Mouse (Mus musculus) midbrain, embryonic 10.5 days (tissue): ENCODE measurements around the gene Zswim9. TPM values are rescaled to one million over a fixed set of nuclear protein-coding genes. Genes with fewer than 3 reads are reported as not detected.
A peak's percentile ranks its signal among the peaks of the same experiment; 100 is the strongest.
"Not testable (repeated sequence)": the region's sequence is repeated elsewhere in the genome, so short reads cannot be mapped to it uniquely, and the experiment has no call there.

Experiments used
- DNase-seq: peaks from one replicate; pipeline ENCODE4 v3.0.0-alpha.2; 2017; ENCODE audit warnings: low spot score
- H3K27ac ChIP-seq: fragments of 300-500 bp; sonication (generic); replicated peaks from 2 replicates; pipeline ENCODE4 v1.5.1; 2016; ENCODE audit warnings: mild to moderate bottlenecking
- H3K27me3 ChIP-seq: fragments of 300-500 bp; sonication (generic); 2 replicates; pipeline ENCODE4 v1.6.1; 2016; ENCODE audit warnings: low read depth, mild to moderate bottlenecking; ENCODE audit not compliant: poor library complexity, severe bottlenecking
- H3K36me3 ChIP-seq: fragments of 300-500 bp; sonication (generic); 2 replicates; pipeline ENCODE4 v1.6.1; 2016; ENCODE audit warnings: mild to moderate bottlenecking, moderate library complexity
- H3K4me1 ChIP-seq: fragments of 300-500 bp; sonication (generic); 2 replicates; pipeline ENCODE4 v1.6.1; 2016
- H3K4me3 ChIP-seq: fragments of 300-500 bp; sonication (generic); 2 replicates; pipeline ENCODE4 v1.5.1; 2016; ENCODE audit warnings: mild to moderate bottlenecking, moderate library complexity
- H3K9me3 ChIP-seq: fragments of 300-500 bp; sonication (generic); replicated peaks from 2 replicates; pipeline ENCODE4 v1.6.1; 2016; ENCODE audit warnings: mild to moderate bottlenecking
- WGBS: fragments of 180-500 bp; shearing (Covaris S2); methylation state at CpG from one replicate; pipeline ENCODE4 v1.1.7; 2016; 5-methylcytosine and 5-hydroxymethylcytosine counted together
- polyA plus RNA-seq: library from polyadenylated mRNA; unstranded; fragments of >200 nt; fragmentation: Nextera tagmentation; extraction: Ambion mirVana; gene quantifications from 2 replicates; pipeline ENCODE4 v1.2.1, GENCODE M21; 2016

The Zswim9 gene
- polyA plus RNA-seq, 1 experiment from 2014 or later = 11.5 TPM

- 91% methylated on average over 11 of the region's 11 CpGs for WGBS
Measured at GRCm38 (mm10) chr7:13293878-13294855, 15.6 kb upstream of the Zswim9 start.

GRCm38 (mm10) chr7:13291370-13291769 lies 12.8 kb upstream of the Zswim9 start:
- no peak overlapping the region for H3K27ac ChIP-seq
- H3K4me3 ChIP-seq = no peak overlapping the region
- no peaks in the 10 kb centered on the region for H3K4me1 ChIP-seq
- H3K27me3 ChIP-seq = no peaks in the 10 kb centered on the region
- no peak for DNase-seq
- no peaks in the 10 kb centered on the region for H3K9me3 ChIP-seq
- peaks cover 100% of the 10 kb centered on the region for H3K36me3 ChIP-seq
- 72% methylated on average over 2 of the region's 2 CpGs for WGBS

More at GRCm38 (mm10) chr7:13293878-13294855, 15.6 kb upstream of the Zswim9 start:
- Histone ChIP-seq H3K9me3 (no peaks in the 10 kb centered on the region), H3K27me3 (no peaks in the 10 kb centered on the region), H3K4me1 (no peaks in the 10 kb centered on the region), H3K27ac (no peak overlapping the region), H3K36me3 (peaks cover 100% of the 10 kb centered on the region), H3K4me3 (no peak overlapping the region)
- DNase-seq = no peak

GRCm38 (mm10) chr7:13290041-13290675 lies 11.6 kb upstream of the Zswim9 start:
- Histone ChIP-seq H3K9me3 (no peaks in the 10 kb centered on the region), H3K27ac (no peak overlapping the region), H3K27me3 (no peaks in the 10 kb centered on the region), H3K36me3 (peaks cover 100% of the 10 kb centered on the region), H3K4me3 (no peak overlapping the region), H3K4me1 (no peaks in the 10 kb centered on the region)
- no peak for DNase-seq
- WGBS = 91% methylated on average over 1 of the region's 1 CpGs

- no peak overlapping the region for H3K27ac ChIP-seq
- H3K4me1 ChIP-seq = no peaks in the 10 kb centered on the region
- no peaks in the 10 kb centered on the region for H3K9me3 ChIP-seq
- H3K4me3 ChIP-seq = no peak overlapping the region
- peaks cover 100% of the 10 kb centered on the region for H3K36me3 ChIP-seq
- WGBS = 49% methylated on average over 5 of the region's 5 CpGs
- DNase-seq = peak; percentile 14
- H3K27me3 ChIP-seq = no peaks in the 10 kb centered on the region
Measured at GRCm38 (mm10) chr7:13288621-13289020, 10.1 kb upstream of the Zswim9 start.

GRCm38 (mm10) chr7:13278957-13279356 lies 436 bp upstream of the Zswim9 start:
- Histone ChIP-seq H3K36me3 (peaks cover 72% of the 10 kb centered on the region), H3K4me3 (peak overlapping the region; percentile 73), H3K27ac (peak overlapping the region; percentile 96)
- under 1% methylated on average over 17 of the region's 29 CpGs for WGBS
- not testable (repeated sequence) for H3K9me3 ChIP-seq, H3K27me3 ChIP-seq, H3K4me1 ChIP-seq
- peak; percentile 15 for DNase-seq

GRCm38 (mm10) chr7:13277833-13278232 lies 688 bp downstream of the Zswim9 start:
- H3K9me3 ChIP-seq = no peaks in the 10 kb centered on the region
- peaks cover 10% of the 10 kb centered on the region for H3K4me1 ChIP-seq
- peak overlapping the region; percentile 73 for H3K4me3 ChIP-seq
- H3K27ac ChIP-seq = peak overlapping the region; percentile 96
- 34% methylated on average over 2 of the region's 2 CpGs for WGBS
- DNase-seq = no peak
- no peaks in the 10 kb centered on the region for H3K27me3 ChIP-seq
- H3K36me3 ChIP-seq = peaks cover 70% of the 10 kb centered on the region

GRCm38 (mm10) chr7:13277081-13277480 lies 1.4 kb downstream of the Zswim9 start, which contains the start of gene Lig1:
Lig1 (plus strand) TSS chr7:13277283.
- H3K27ac ChIP-seq = peak within 1 kb of the TSS; percentile 96
- no peaks in the 10 kb centered on the region for H3K27me3 ChIP-seq
- 94% methylated on average over 16 of the region's 16 CpGs for WGBS
- H3K36me3 ChIP-seq = peaks cover 62% of the 10 kb centered on the region
- H3K9me3 ChIP-seq = no peaks in the 10 kb centered on the region
- DNase-seq = no peak
- H3K4me3 ChIP-seq = peak within 1 kb of the TSS; percentile 73
- peaks cover 10% of the 10 kb centered on the region for H3K4me1 ChIP-seq

GRCm38 (mm10) chr7:13271704-13272103 lies 6.8 kb downstream of the Zswim9 start:
- Histone ChIP-seq H3K9me3 (no peaks in the 10 kb centered on the region), H3K4me3 (no peak overlapping the region), H3K4me1 (no peaks in the 10 kb centered on the region), H3K27me3 (no peaks in the 10 kb centered on the region), H3K27ac (no peak overlapping the region), H3K36me3 (peaks cover 40% of the 10 kb centered on the region)
- 95% methylated on average over 1 of the region's 1 CpGs for WGBS
- no peak for DNase-seq

- Histone ChIP-seq H3K27me3 (no peaks in the 10 kb centered on the region), H3K4me1 (no peaks in the 10 kb centered on the region), H3K27ac (no peak overlapping the region), H3K36me3 (peaks cover 17% of the 10 kb centered on the region), H3K9me3 (no peaks in the 10 kb centered on the region), H3K4me3 (no peak overlapping the region)
- WGBS = 83% methylated on average over 11 of the region's 11 CpGs
- DNase-seq = no peak
Measured at GRCm38 (mm10) chr7:13269394-13269793, 9.1 kb downstream of the Zswim9 start.

- Histone ChIP-seq H3K36me3 (peaks cover 11% of the 10 kb centered on the region), H3K27ac (no peak overlapping the region), H3K4me3 (no peak overlapping the region), H3K9me3 (no peaks in the 10 kb centered on the region), H3K4me1 (no peaks in the 10 kb centered on the region), H3K27me3 (no peaks in the 10 kb centered on the region)
- no peak for DNase-seq
- WGBS = 91% methylated on average over 4 of the region's 4 CpGs
Measured at GRCm38 (mm10) chr7:13268749-13269260, 9.7 kb downstream of the Zswim9 start.

- peaks cover 9% of the 10 kb centered on the region for H3K36me3 ChIP-seq
- WGBS = 73% methylated on average over 2 of the region's 2 CpGs
- no peak for DNase-seq
- H3K27me3 ChIP-seq = 0 out of 2 replicates have a peak, but pooled peaks cover 5% of the 10 kb centered on the region
- H3K9me3 ChIP-seq = no peaks in the 10 kb centered on the region
- H3K4me3 ChIP-seq = no peak overlapping the region
- H3K27ac ChIP-seq = no peak overlapping the region
- no peaks in the 10 kb centered on the region for H3K4me1 ChIP-seq
Measured at GRCm38 (mm10) chr7:13264396-13264795, 14.1 kb downstream of the Zswim9 start.

- Histone ChIP-seq H3K27ac (no peak overlapping the region), H3K27me3 (0 out of 2 replicates have a peak, but pooled peaks cover 5% of the 10 kb centered on the region), H3K4me3 (no peak overlapping the region), H3K36me3 (peaks cover 3% of the 10 kb centered on the region; the same call in 1 of the 2 replicates), H3K4me1 (no peaks in the 10 kb centered on the region), H3K9me3 (no peaks in the 10 kb centered on the region)
- WGBS = 85% methylated on average over 5 of the region's 5 CpGs
- no peak for DNase-seq
Measured at GRCm38 (mm10) chr7:13263851-13264250, 14.7 kb downstream of the Zswim9 start.
